Mouse (Mus musculus): ENCODE measurements around the gene Phospho2. TPM values are rescaled to one million over a fixed set of nuclear protein-coding genes. Genes with fewer than 3 reads are reported as not detected.

Phospho2 gene
- 36.7 and 38.5 TPM in 2 replicates for polyA plus RNA-seq (2015; fragmentation: Nextera tagmentation; extraction: Ambion mirVana)

- Histone ChIP-seq H3K27me3 (no peaks in the 10 kb centered on the region), H3K4me3 (peak within 1 kb of the TSS; percentile 83), H3K4me1 (peaks cover 18% of the 10 kb centered on the region), H3K4me2 (replicated peaks) (peak within 1 kb of the TSS; percentile 86), H3K36me3 (peaks cover 13% of the 10 kb centered on the region), H3K9ac (replicated peaks) (peak within 1 kb of the TSS; percentile 74), H3K27ac (replicated peaks) (peak within 1 kb of the TSS; percentile 90), H3K9me3 (no peaks in the 10 kb centered on the region)
- WGBS: 1% methylated on average over 48 of the region's 48 CpGs
- ATAC-seq (replicated peaks): peak; percentile 97
Measured at GRCm38 (mm10) chr2:69789429-69790069, at the start of gene Phospho2, which contains the start of gene Ccdc173. Gene Phospho2 (plus strand): TSS chr2:69789623. Gene Ccdc173 (minus strand): TSS chr2:69789575.

- no peaks in the 10 kb centered on the region for H3K4me1 ChIP-seq
- H3K36me3 ChIP-seq: peaks cover 71% of the 10 kb centered on the region
- H3K27ac ChIP-seq (replicated peaks): no peak overlapping the region
- no peaks in the 10 kb centered on the region for H3K27me3 ChIP-seq
- H3K4me2 ChIP-seq (replicated peaks): no peak overlapping the region
- WGBS: 94% methylated on average over 1 of the region's 1 CpGs
- H3K9ac ChIP-seq (replicated peaks): no peak overlapping the region
- no peaks in the 10 kb centered on the region for H3K9me3 ChIP-seq
- H3K4me3 ChIP-seq: no peak overlapping the region
- ATAC-seq (replicated peaks): no peak
Measured at GRCm38 (mm10) chr2:69745091-69745490, 44.3 kb upstream of the Phospho2 start.

- no peak for ATAC-seq (replicated peaks)
- Histone ChIP-seq H3K4me1 (no peaks in the 10 kb centered on the region), H3K27ac (replicated peaks) (no peak overlapping the region), H3K4me3 (no peak overlapping the region), H3K36me3 (no peaks in the 10 kb centered on the region), H3K4me2 (replicated peaks) (no peak overlapping the region), H3K9me3 (no peaks in the 10 kb centered on the region), H3K27me3 (no peaks in the 10 kb centered on the region), H3K9ac (replicated peaks) (no peak overlapping the region)
- WGBS: 56% methylated on average over 5 of the region's 5 CpGs
Measured at GRCm38 (mm10) chr2:69760980-69761379, 28.4 kb upstream of the Phospho2 start.

GRCm38 (mm10) chr2:69763340-69763739, 26.1 kb upstream of the Phospho2 start:
- H3K4me2 ChIP-seq (replicated peaks): no peak overlapping the region
- no peak overlapping the region for H3K27ac ChIP-seq (replicated peaks)
- no peaks in the 10 kb centered on the region for H3K9me3 ChIP-seq
- H3K27me3 ChIP-seq: no peaks in the 10 kb centered on the region
- no peak overlapping the region for H3K9ac ChIP-seq (replicated peaks)
- H3K36me3 ChIP-seq: no peaks in the 10 kb centered on the region
- 97% methylated on average over 4 of the region's 4 CpGs for WGBS
- no peaks in the 10 kb centered on the region for H3K4me1 ChIP-seq
- H3K4me3 ChIP-seq: no peak overlapping the region
- no peak for ATAC-seq (replicated peaks)

GRCm38 (mm10) chr2:69764716-69765115, 24.7 kb upstream of the Phospho2 start:
- Histone ChIP-seq H3K9me3 (no peaks in the 10 kb centered on the region), H3K4me1 (no peaks in the 10 kb centered on the region), H3K9ac (replicated peaks) (no peak overlapping the region), H3K27ac (replicated peaks) (no peak overlapping the region), H3K4me2 (replicated peaks) (no peak overlapping the region), H3K4me3 (no peak overlapping the region), H3K36me3 (no peaks in the 10 kb centered on the region), H3K27me3 (no peaks in the 10 kb centered on the region)
- no peak for ATAC-seq (replicated peaks)
- WGBS: 82% methylated on average over 1 of the region's 1 CpGs

GRCm38 (mm10) chr2:69773331-69773730, 16.1 kb upstream of the Phospho2 start:
- no peak for ATAC-seq (replicated peaks)
- no peaks in the 10 kb centered on the region for H3K9me3 ChIP-seq
- H3K9ac ChIP-seq (replicated peaks): no peak overlapping the region
- H3K4me2 ChIP-seq (replicated peaks): no peak overlapping the region
- WGBS: 98% methylated on average over 3 of the region's 3 CpGs
- no peaks in the 10 kb centered on the region for H3K4me1 ChIP-seq
- H3K4me3 ChIP-seq: no peak overlapping the region
- H3K36me3 ChIP-seq: peaks cover 6% of the 10 kb centered on the region; the same call in 1 of the 2 replicates
- H3K27ac ChIP-seq (replicated peaks): no peak overlapping the region
- H3K27me3 ChIP-seq: no peaks in the 10 kb centered on the region

- Histone ChIP-seq H3K4me3 (no peak overlapping the region), H3K9me3 (no peaks in the 10 kb centered on the region), H3K36me3 (peaks cover 6% of the 10 kb centered on the region; the same call in 1 of the 2 replicates), H3K27me3 (no peaks in the 10 kb centered on the region), H3K4me2 (replicated peaks) (no peak overlapping the region), H3K27ac (replicated peaks) (no peak overlapping the region), H3K9ac (replicated peaks) (no peak overlapping the region), H3K4me1 (no peaks in the 10 kb centered on the region)
- WGBS: 75% methylated on average over 7 of the region's 7 CpGs
- ATAC-seq (replicated peaks): no peak
Measured at GRCm38 (mm10) chr2:69777985-69778835, 11.2 kb upstream of the Phospho2 start.

GRCm38 (mm10) chr2:69778836-69779177, 10.6 kb upstream of the Phospho2 start:
- Histone ChIP-seq H3K27ac (replicated peaks) (no peak overlapping the region), H3K9me3 (no peaks in the 10 kb centered on the region), H3K4me1 (no peaks in the 10 kb centered on the region), H3K4me2 (replicated peaks) (no peak overlapping the region), H3K4me3 (no peak overlapping the region), H3K27me3 (no peaks in the 10 kb centered on the region), H3K36me3 (peaks cover 5% of the 10 kb centered on the region; the same call in 1 of the 2 replicates), H3K9ac (replicated peaks) (no peak overlapping the region)
- no peak for ATAC-seq (replicated peaks)
- 47% methylated on average over 5 of the region's 5 CpGs for WGBS

GRCm38 (mm10) chr2:69788974-69789373, 449 bp upstream of the Phospho2 start:
- peak overlapping the region; percentile 90 for H3K27ac ChIP-seq (replicated peaks)
- peak overlapping the region; percentile 54 for H3K9ac ChIP-seq (replicated peaks)
- 22% methylated on average over 9 of the region's 9 CpGs for WGBS

GRCm38 (mm10) chr2:69790285-69790684, 862 bp downstream of the Phospho2 start:
- Histone ChIP-seq H3K4me1 (peaks cover 18% of the 10 kb centered on the region), H3K4me3 (peak overlapping the region; percentile 83), H3K27ac (replicated peaks) (peak overlapping the region; percentile 90; the same call in 1 of the 2 replicates), H3K27me3 (no peaks in the 10 kb centered on the region), H3K9me3 (no peaks in the 10 kb centered on the region), H3K36me3 (peaks cover 20% of the 10 kb centered on the region), H3K9ac (replicated peaks) (peak overlapping the region; percentile 74; the same call in 1 of the 2 replicates), H3K4me2 (replicated peaks) (peak overlapping the region; percentile 86)
- peak; percentile 21; the same call in 1 of the 2 replicates for ATAC-seq (replicated peaks)
- under 1% methylated on average over 10 of the region's 10 CpGs for WGBS

More at GRCm38 (mm10) chr2:69788974-69789373, 449 bp upstream of the Phospho2 start:
- peak overlapping the region; percentile 83 for H3K4me3 ChIP-seq
- peak; percentile 58 for ATAC-seq (replicated peaks)
- no peaks in the 10 kb centered on the region for H3K9me3 ChIP-seq
- H3K36me3 ChIP-seq: peaks cover 10% of the 10 kb centered on the region
- no peaks in the 10 kb centered on the region for H3K27me3 ChIP-seq
- H3K4me2 ChIP-seq (replicated peaks): peak overlapping the region; percentile 86
- peaks cover 18% of the 10 kb centered on the region for H3K4me1 ChIP-seq

GRCm38 (mm10) chr2:69790722-69791121, 1.3 kb downstream of the Phospho2 start:
- Histone ChIP-seq H3K9me3 (no peaks in the 10 kb centered on the region), H3K4me2 (replicated peaks) (peak overlapping the region; percentile 86; the same call in 1 of the 2 replicates), H3K36me3 (peaks cover 24% of the 10 kb centered on the region), H3K4me1 (peaks cover 18% of the 10 kb centered on the region), H3K9ac (replicated peaks) (0 out of 2 replicates have a peak overlapping the region, but pooled peaks have one; percentile 7), H3K27ac (replicated peaks) (0 out of 2 replicates have a peak overlapping the region, but pooled peaks have one; percentile 90), H3K4me3 (peak overlapping the region; percentile 83; the same call in 1 of the 2 replicates), H3K27me3 (no peaks in the 10 kb centered on the region)
- WGBS: 69% methylated on average over 4 of the region's 4 CpGs
- no peak for ATAC-seq (replicated peaks)

- no peak for ATAC-seq (replicated peaks)
Measured at GRCm38 (mm10) chr2:69802911-69803312, 13.5 kb downstream of the Phospho2 start.

More at GRCm38 (mm10) chr2:69802911-69803312, 13.5 kb downstream of the Phospho2 start:
- Histone ChIP-seq H3K4me2 (replicated peaks) (no peak overlapping the region), H3K4me1 (no peaks in the 10 kb centered on the region), H3K27ac (replicated peaks) (no peak overlapping the region), H3K9ac (replicated peaks) (no peak overlapping the region), H3K36me3 (peaks cover under 1% of the 10 kb centered on the region; the same call in 1 of the 2 replicates), H3K4me3 (no peak overlapping the region), H3K9me3 (no peaks in the 10 kb centered on the region), H3K27me3 (no peaks in the 10 kb centered on the region)
- WGBS: 66% methylated on average over 5 of the region's 5 CpGs
